Mouse (Mus musculus) bone marrow macrophage, adult 2 months (primary cell): ENCODE measurements around the gene Atxn10.

Source experiments
- CTCF ChIP-seq: IDR thresholded peaks from 2 replicates; pipeline ENCODE4 v1.5.1; 2012; ENCODE audit warnings: low read depth, mild to moderate bottlenecking, low read length, moderate library complexity
- POLR2A ChIP-seq: IDR thresholded peaks from 2 replicates; pipeline ENCODE4 v1.6.1; 2012; ENCODE audit warnings: mild to moderate bottlenecking, low read depth, low read length, borderline replicate concordance

GRCm38 (mm10) chr15:85366938-85367337 lies 30.9 kb downstream of the Atxn10 start:
- TF ChIP-seq POLR2A (no peak), CTCF (no peak)
